Mouse (Mus musculus) E14TG2a.4 (cell line): Measurements from ENCODE around the gene Csnk2b.

Experiments used
- CTCF ChIP-seq: conservative IDR thresholded peaks from 2 replicates; pipeline ENCODE4 v1.5.1; 2014; ENCODE audit warnings: low read length
- NANOG ChIP-seq: IDR thresholded peaks from 2 replicates; pipeline ENCODE4 v1.6.1; 2014; ENCODE audit warnings: borderline replicate concordance, low read length, mixed read lengths
- POU5F1 ChIP-seq: IDR thresholded peaks from 2 replicates; pipeline ENCODE4 v1.6.1; 2014; ENCODE audit warnings: low read length, borderline replicate concordance

DNA sequence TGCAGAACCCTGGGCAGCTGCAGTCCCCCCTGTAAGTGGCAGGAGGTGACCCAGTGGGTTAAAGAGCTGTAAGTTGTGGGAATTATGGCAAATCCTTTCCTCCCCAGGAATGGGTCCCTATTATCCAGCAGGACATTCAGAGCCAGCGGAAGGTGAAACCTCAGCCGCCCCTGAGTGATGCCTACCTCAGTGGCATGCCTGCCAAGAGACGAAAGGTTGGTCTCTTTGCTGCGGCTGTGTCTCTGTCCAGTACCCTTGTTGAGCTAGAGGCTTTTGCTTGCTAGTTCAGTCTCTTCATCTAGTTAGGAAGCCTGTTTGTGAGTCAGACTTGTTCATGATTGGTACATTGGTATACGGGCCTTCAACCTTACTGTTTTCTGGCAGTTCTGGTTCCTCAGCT lies 24.3 kb upstream of the Csnk2b start:
- TF ChIP-seq CTCF (no peak), POU5F1 (no peak), NANOG (no peak)
